Mouse (Mus musculus) spleen, adult 2 months (tissue): ENCODE results near the gene Olfr1131. TPM values are rescaled to one million over a fixed set of nuclear protein-coding genes. Genes with fewer than 3 reads are reported as not detected.
"Not testable (repeated sequence)": the region's sequence is repeated elsewhere in the genome, so short reads cannot be mapped to it uniquely, and the experiment has no call there.

Source experiments
- DNase-seq, 2 experiments: peaks; one replicate each; pipeline versions ENCODE4 v3.0.0 to v3.0.0-alpha.2; 2012 to 2021; ENCODE audit warnings: low spot score in 2 of 2, low read depth in 1 of 2
- H3K27ac ChIP-seq: fragments of 200-500 bp; 2 replicates; pipeline ENCODE4 v1.5.1; 2012; ENCODE audit warnings: low read length, inconsistent platforms; ENCODE audit not compliant: insufficient read depth
- H3K27me3 ChIP-seq: fragments of 200-500 bp; 2 replicates; pipeline ENCODE4 v1.6.1; 2012; ENCODE audit warnings: mild to moderate bottlenecking, moderate library complexity, low read length, inconsistent platforms; ENCODE audit not compliant: control insufficient read depth, insufficient read depth
- H3K36me3 ChIP-seq: fragments of 200-500 bp; 2 replicates; pipeline ENCODE4 v1.6.1; 2012; ENCODE audit warnings: mild to moderate bottlenecking, low read length, inconsistent platforms; ENCODE audit not compliant: control insufficient read depth, insufficient read depth
- H3K4me1 ChIP-seq: fragments of 200-500 bp; 2 replicates; pipeline ENCODE4 v1.6.1; 2011; ENCODE audit warnings: inconsistent platforms; ENCODE audit not compliant: control insufficient read depth, insufficient read depth, insufficient read length
- H3K4me3 ChIP-seq: fragments of 200-500 bp; 2 replicates; pipeline ENCODE4 v1.5.1; 2011; ENCODE audit warnings: mild to moderate bottlenecking, inconsistent platforms; ENCODE audit not compliant: insufficient read depth, insufficient read length; ENCODE audit errors: extremely low read depth
- CTCF ChIP-seq: fragments of 200-500 bp; IDR thresholded peaks from 2 replicates; pipeline ENCODE4 v1.5.1; 2011; ENCODE audit warnings: mild to moderate bottlenecking, inconsistent platforms; ENCODE audit not compliant: insufficient read depth, insufficient read length, insufficient replicate concordance; ENCODE audit errors: extremely low read depth
- POLR2A ChIP-seq: fragments of 200-500 bp; IDR thresholded peaks from 2 replicates; pipeline ENCODE4 v1.6.1; 2011; ENCODE audit warnings: low read depth, low read length, inconsistent platforms
- WGBS: fragments of 180-500 bp; shearing (Covaris S2); methylation state at CpG from one replicate; pipeline ENCODE4 v1.1.7; 2018; 5-methylcytosine and 5-hydroxymethylcytosine counted together
- polyA plus RNA-seq: library from polyadenylated mRNA; depleted of rRNA; stranded (reverse); fragments of >200 nt; gene quantifications from 2 replicates; pipeline ENCODE4 v1.2.3, GENCODE M21; 2012; rRNA removed

Olfr1131 gene
- polyA plus RNA-seq: not detected in 2 replicates

- DNase-seq: no peak
- TF ChIP-seq CTCF (no peak), POLR2A (no peak)
- 66% methylated on average over 3 of the region's 3 CpGs for WGBS
- H3K4me1 ChIP-seq: no peaks in the 10 kb centered on the region
- no peak within 1 kb of the TSS for H3K4me3 ChIP-seq
- no peaks in the 10 kb centered on the region for H3K36me3 ChIP-seq
- H3K27ac ChIP-seq: no peak within 1 kb of the TSS
- H3K27me3 ChIP-seq: no peaks in the 10 kb centered on the region
These were observed at the start of gene Olfr1131 for GRCm38 (mm10) chr2:87626804-87627203. Gene Olfr1131 (plus strand): TSS chr2:87627104.

GRCm38 (mm10) chr2:87605912-87606311, 21.0 kb upstream of the Olfr1131 start, which contains the start of gene Olfr1130:
Gene Olfr1130 (plus strand): TSS chr2:87606212.
- DNase-seq, H3K36me3 ChIP-seq, H3K4me1 ChIP-seq, H3K27ac ChIP-seq, H3K27me3 ChIP-seq, H3K4me3 ChIP-seq: not testable (repeated sequence)

GRCm38 (mm10) chr2:87637435-87637834, 10.5 kb downstream of the Olfr1131 start, which contains the start of gene Olfr1132:
Gene Olfr1132 (minus strand): TSS chr2:87637535.
- Histone ChIP-seq H3K36me3 (no peaks in the 10 kb centered on the region), H3K4me1 (no peaks in the 10 kb centered on the region), H3K27ac (no peak within 1 kb of the TSS), H3K27me3 (no peaks in the 10 kb centered on the region), H3K4me3 (no peak within 1 kb of the TSS)
- no peak for DNase-seq
- no peak for TF ChIP-seq CTCF
- no peak for TF ChIP-seq POLR2A

- TF ChIP-seq CTCF (no peak), POLR2A (no peak)
- Histone ChIP-seq H3K4me1 (no peaks in the 10 kb centered on the region), H3K4me3 (no peak overlapping the region), H3K27me3 (no peaks in the 10 kb centered on the region), H3K36me3 (no peaks in the 10 kb centered on the region), H3K27ac (no peak overlapping the region)
- no peak for DNase-seq
These were observed 15.5 kb downstream of the Olfr1131 start for GRCm38 (mm10) chr2:87642441-87642840.

GRCm38 (mm10) chr2:87647274-87647673, 20.4 kb downstream of the Olfr1131 start, which contains the start of gene Olfr1133:
Gene Olfr1133 (minus strand): TSS chr2:87647374.
- no peak within 1 kb of the TSS; the same call in 1 of the 2 replicates for H3K4me3 ChIP-seq
- TF ChIP-seq POLR2A (no peak), CTCF (no peak)
- no peaks in the 10 kb centered on the region for H3K4me1 ChIP-seq
- H3K36me3 ChIP-seq: no peaks in the 10 kb centered on the region
- H3K27ac ChIP-seq: no peak within 1 kb of the TSS
- no peak for DNase-seq
- no peaks in the 10 kb centered on the region for H3K27me3 ChIP-seq

GRCm38 (mm10) chr2:87658360-87658759, 31.5 kb downstream of the Olfr1131 start, which contains the start of gene Olfr1134:
Gene Olfr1134 (minus strand): TSS chr2:87658460.
- Histone ChIP-seq H3K27me3 (no peaks in the 10 kb centered on the region), H3K4me1 (no peaks in the 10 kb centered on the region), H3K36me3 (no peaks in the 10 kb centered on the region), H3K4me3 (no peak within 1 kb of the TSS), H3K27ac (no peak within 1 kb of the TSS)
- DNase-seq: no peak
- TF ChIP-seq CTCF (no peak), POLR2A (no peak)
- WGBS: 83% methylated on average over 2 of the region's 2 CpGs

GRCm38 (mm10) chr2:87673564-87673963, 46.7 kb downstream of the Olfr1131 start, which contains the start of gene Olfr1135:
Gene Olfr1135 (minus strand): TSS chr2:87673664.
- Histone ChIP-seq H3K4me1 (no peaks in the 10 kb centered on the region), H3K27ac (no peak within 1 kb of the TSS), H3K27me3 (no peaks in the 10 kb centered on the region), H3K4me3 (no peak within 1 kb of the TSS), H3K36me3 (no peaks in the 10 kb centered on the region)
- no peak for DNase-seq
- TF ChIP-seq POLR2A (no peak), CTCF (no peak)
- 12% methylated on average over 1 of the region's 1 CpGs for WGBS

Other genes starting within 250 kb of the Olfr1131 start
- not detected in 2 replicates for gene Olfr1122, start 241.3 kb upstream of the Olfr1131 start, polyA plus RNA-seq
- gene Olfr1123, start 210.5 kb upstream of the Olfr1131 start, polyA plus RNA-seq: not detected in 2 replicates
- gene Olfr1124, start 196.8 kb upstream of the Olfr1131 start, polyA plus RNA-seq: not detected in 2 replicates
- not detected in 2 replicates for gene Olfr1126, start 173.1 kb upstream of the Olfr1131 start, polyA plus RNA-seq
- gene Pramel7, start 130.0 kb upstream of the Olfr1131 start, polyA plus RNA-seq: not detected in 2 replicates
- not detected in 2 replicates for gene Pramel6, start 120.5 kb upstream of the Olfr1131 start, polyA plus RNA-seq
- not detected in 2 replicates for gene Olfr153, start 95.3 kb upstream of the Olfr1131 start, polyA plus RNA-seq
- gene Olfr1128, start 81.6 kb upstream of the Olfr1131 start, polyA plus RNA-seq: not detected in 2 replicates
- not detected in 2 replicates for gene Olfr1129, start 53.2 kb upstream of the Olfr1131 start, polyA plus RNA-seq
- gene Olfr1130, start 20.9 kb upstream of the Olfr1131 start, polyA plus RNA-seq: not detected in 2 replicates
- gene Olfr1132, start 10.4 kb downstream of the Olfr1131 start, polyA plus RNA-seq: not detected in 2 replicates
- gene Olfr1133, start 20.3 kb downstream of the Olfr1131 start, polyA plus RNA-seq: not detected in 2 replicates
- gene Olfr1134, start 31.4 kb downstream of the Olfr1131 start, polyA plus RNA-seq: not detected in 2 replicates
- gene Olfr1135, start 46.6 kb downstream of the Olfr1131 start, polyA plus RNA-seq: not detected in 2 replicates
- gene Olfr1136, start 66.8 kb downstream of the Olfr1131 start, polyA plus RNA-seq: not detected in 2 replicates
- not detected in 2 replicates for gene Olfr1137, start 86.1 kb downstream of the Olfr1131 start, polyA plus RNA-seq
- gene Olfr1138, start 112.9 kb downstream of the Olfr1131 start, polyA plus RNA-seq: not detected in 2 replicates
- not detected in 2 replicates for gene Olfr1140, start 116.6 kb downstream of the Olfr1131 start, polyA plus RNA-seq
- gene Olfr1141, start 126.9 kb downstream of the Olfr1131 start, polyA plus RNA-seq: not detected in 2 replicates
- not detected in 2 replicates for gene Olfr152, start 152.4 kb downstream of the Olfr1131 start, polyA plus RNA-seq
- not detected in 2 replicates for gene Olfr1143, start 173.5 kb downstream of the Olfr1131 start, polyA plus RNA-seq
- not detected in 2 replicates for gene Olfr1145, start 182.7 kb downstream of the Olfr1131 start, polyA plus RNA-seq
- gene Olfr1148, start 203.4 kb downstream of the Olfr1131 start, polyA plus RNA-seq: not detected in 2 replicates
- not detected in 2 replicates for gene Olfr1150-ps1, start 216.9 kb downstream of the Olfr1131 start, polyA plus RNA-seq
- gene Olfr1151, start 228.8 kb downstream of the Olfr1131 start, polyA plus RNA-seq: not detected in 2 replicates
- not detected in 2 replicates for gene Olfr1152, start 239.4 kb downstream of the Olfr1131 start, polyA plus RNA-seq